Mouse (Mus musculus) skeletal muscle tissue, adult 2 months (tissue): ENCODE measurements around the gene Aqp3.
"Not testable (repeated sequence)": the region's sequence is repeated elsewhere in the genome, so short reads cannot be mapped to it uniquely, and the experiment has no call there.

Experiments used
- DNase-seq: peaks from one replicate; pipeline ENCODE4 v3.0.0-alpha.2; 2012; ENCODE audit warnings: low read depth, low spot score

The Aqp3 gene

DNA sequence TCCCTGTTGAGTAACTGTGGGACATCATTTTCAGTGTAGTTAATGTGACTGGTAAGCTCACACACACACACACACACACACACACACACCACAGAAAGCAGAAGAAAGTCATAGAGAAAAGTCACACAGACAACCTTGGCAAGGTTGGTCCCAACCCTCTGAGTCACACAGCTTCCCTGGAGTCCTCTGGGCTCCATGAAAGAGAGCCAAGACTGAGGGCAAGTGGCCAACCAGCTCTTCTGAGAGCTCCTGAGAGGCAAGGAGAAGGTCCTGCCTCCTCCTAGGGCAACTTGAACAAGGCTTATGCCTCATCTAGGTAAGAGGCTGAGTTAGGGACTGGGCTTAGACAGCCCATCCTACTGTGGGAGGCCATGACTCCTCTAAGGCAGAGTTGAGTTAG lies 4.9 kb upstream of the Aqp3 start:
- no peak for DNase-seq

DNA sequence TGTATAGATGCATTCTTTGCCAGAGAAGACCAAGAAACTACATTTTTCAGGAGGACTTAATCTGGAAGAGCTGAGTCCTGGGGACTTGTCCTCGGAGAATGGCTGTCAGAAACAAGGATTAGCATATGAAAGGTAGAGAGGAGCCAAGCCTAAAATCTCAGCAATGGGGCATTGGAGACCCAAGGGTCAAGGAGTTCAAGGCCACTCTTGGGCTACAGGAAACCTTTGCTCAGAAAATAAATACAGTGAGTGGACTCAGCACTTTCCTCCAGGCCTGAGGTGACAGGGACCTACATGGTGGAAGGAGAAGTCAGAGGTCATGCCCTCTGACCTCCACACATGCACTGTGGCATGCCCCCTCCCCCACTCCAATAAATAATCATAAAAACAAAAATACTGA lies 3.0 kb upstream of the Aqp3 start:
- DNase-seq: no peak

DNA sequence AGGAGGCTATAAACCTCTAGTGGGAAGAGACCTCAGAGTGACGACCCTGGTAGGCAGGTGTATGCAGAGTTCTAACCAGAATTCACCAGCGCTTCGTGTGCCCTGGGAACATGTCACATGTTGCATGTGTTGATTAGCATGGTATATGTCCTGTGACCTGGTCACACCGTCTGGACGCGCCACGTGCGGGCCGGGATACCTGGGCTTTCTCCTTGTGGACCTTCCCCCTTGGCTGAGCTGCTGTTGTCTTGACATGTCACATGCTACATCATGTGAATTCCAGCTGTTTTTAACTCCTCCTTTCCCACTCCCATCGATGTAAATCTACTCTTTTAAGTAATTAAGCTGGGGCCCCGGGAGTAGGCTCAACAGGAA lies 581 bp upstream of the Aqp3 start:
- no peak for DNase-seq

DNA sequence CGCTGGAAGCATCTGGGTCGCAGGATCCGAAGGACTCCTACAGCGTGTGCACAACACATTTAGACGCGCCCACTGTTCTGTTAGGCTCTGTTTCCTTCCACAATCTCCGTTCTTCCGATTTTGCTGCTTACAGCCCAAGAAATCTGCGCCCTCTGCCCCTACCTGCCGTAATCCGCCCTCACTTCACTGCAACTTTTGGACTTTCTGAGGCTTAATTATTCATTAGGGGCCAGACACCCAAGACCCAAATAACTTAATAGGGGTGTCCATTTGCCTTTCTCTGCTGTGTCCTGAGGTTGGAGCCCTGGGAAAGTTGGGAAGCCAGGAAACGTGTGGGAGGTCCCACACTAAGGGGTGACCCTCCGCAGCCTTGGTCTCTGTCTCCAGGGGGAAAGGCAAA lies 602 bp downstream of the Aqp3 start:
- DNase-seq: no peak

DNA sequence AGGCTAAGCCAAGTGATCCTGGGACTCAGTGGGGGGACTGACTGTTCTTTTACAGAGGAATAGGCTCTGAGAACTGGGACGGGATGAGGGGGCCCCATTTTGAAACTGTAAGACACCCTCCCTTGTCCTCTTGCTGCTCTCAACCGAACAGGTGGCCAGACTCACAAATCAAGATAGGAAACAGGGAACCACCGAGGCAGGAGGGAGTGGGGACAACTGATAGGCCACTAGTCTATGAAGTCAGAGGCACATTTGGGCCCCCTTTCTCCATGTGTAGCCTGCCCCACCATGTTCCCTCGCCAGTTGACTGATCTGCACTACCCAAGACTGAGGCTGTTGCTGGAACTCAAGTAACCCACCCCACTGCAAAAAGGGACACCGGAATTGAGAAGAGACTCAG lies 1.2 kb downstream of the Aqp3 start:
- no peak for DNase-seq

DNA sequence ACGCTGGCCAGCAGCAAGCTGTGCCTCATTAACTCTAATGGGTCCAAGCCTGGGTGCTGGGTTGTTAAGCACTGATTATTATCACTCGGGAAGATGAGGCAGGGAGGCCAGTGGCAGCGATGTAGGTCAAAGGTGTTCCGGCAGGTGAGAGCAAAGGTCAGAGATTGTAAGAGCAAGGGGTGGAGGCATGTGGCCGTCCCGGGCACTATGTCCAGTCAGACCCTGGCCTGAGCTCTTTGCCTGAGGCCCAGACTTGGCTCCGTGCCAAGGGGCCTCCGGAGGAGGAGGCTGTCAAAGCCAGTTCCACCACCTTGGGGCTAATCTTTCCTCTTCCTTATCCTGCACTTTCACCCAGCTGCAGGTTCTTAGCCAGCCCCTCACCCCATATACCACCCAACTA lies 1.8 kb downstream of the Aqp3 start:
- no peak for DNase-seq

DNA sequence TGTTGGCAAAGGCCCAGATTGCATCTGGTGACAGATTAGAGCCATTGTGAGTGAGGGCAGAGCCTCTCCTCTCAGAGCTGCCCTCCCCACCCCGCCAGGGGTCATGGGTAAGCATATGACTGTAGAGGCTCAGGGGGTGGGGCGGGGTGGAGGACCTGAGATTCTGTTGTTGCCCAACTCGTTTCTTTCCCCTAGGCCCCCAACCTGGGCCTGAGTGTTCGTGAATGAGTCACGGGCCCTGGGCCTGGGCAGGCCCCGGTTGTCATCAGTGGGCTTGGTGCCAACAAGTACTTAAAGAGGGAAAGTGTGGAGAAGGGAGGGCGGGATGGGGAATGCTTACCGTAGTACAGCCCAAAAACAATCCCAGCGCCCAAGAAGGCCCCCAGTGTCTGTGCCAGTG lies 3.6 kb downstream of the Aqp3 start:
- no peak for DNase-seq

DNA sequence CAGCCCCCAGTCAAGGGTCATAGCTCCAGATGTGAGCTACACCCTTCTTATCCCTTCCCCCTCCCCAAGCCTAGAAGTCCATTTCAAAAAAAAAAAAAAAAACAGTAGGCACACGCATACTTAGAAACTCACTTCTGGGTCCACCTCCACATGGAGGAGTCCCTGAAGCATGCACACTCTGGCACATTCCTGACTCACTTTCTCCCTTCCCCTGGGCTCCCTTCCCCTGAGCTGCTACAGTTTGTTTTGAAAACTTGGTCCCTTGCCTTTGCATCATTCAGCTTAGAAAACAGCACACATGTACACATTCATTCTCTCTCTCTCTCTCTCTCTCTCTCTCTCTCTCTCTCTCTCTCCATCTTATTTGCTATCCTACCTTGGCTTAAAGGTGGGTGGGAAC lies 5.0 kb downstream of the Aqp3 start:
- DNase-seq: no peak

DNA sequence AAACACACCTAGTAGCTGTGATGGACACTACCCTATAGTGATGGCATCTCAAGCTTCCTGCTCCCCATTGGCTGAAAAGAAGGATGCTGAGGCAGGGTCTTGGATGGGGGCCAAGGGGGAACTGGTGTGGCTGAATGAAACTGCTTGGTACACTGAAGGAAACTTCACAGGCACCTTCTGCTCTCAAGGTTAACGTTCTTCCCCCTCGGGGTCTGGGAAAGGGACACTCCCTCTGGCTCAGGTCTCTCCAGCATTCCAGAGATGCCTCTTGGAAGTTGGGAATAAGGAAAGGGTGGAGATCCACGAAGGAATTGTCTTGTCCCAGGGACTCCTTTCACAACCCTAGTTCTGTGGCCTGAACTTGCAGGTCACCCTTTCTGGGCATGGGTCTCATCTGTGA lies 6.6 kb downstream of the Aqp3 start:
- DNase-seq: no peak

DNA sequence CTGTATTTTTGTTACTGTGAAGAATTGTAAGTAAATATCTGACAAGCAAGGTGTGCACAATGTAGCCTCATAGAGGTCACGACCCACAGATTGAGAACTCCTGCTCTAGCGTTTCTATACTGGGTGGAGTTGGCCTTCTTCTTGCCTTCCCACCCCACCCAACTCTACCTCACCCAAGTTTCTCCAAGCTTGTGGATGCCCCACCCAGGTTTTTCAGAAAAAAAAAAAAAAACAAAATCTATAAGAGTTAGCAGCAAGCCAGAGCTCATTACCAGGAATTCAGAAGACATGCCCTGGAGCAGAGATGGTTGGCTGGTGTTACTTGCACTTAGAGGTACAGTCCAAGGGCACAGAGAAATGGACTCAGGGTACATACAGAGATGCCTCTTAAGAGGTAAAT lies 8.3 kb downstream of the Aqp3 start:
- no peak for DNase-seq

DNA sequence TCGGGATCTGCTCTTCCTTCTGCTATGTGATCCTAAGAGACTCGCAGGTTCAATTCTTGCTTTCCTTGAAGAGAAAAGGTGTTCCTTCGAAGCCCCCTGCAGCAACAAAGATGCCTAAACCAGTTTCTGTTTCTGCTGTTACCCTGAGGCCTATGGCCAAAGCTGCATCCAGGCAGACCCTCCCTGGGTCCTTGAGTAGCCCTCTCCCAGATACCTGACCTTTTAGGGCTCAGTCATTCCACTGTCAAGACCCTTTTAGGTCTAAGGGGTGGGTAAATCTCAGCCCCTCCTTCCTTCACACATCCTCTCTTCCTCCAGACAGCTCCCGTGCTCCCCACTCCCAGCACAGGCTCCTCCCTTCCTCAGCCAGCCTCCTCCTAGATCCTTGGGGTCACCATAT lies 8.8 kb downstream of the Aqp3 start:
- DNase-seq: no peak

DNA sequence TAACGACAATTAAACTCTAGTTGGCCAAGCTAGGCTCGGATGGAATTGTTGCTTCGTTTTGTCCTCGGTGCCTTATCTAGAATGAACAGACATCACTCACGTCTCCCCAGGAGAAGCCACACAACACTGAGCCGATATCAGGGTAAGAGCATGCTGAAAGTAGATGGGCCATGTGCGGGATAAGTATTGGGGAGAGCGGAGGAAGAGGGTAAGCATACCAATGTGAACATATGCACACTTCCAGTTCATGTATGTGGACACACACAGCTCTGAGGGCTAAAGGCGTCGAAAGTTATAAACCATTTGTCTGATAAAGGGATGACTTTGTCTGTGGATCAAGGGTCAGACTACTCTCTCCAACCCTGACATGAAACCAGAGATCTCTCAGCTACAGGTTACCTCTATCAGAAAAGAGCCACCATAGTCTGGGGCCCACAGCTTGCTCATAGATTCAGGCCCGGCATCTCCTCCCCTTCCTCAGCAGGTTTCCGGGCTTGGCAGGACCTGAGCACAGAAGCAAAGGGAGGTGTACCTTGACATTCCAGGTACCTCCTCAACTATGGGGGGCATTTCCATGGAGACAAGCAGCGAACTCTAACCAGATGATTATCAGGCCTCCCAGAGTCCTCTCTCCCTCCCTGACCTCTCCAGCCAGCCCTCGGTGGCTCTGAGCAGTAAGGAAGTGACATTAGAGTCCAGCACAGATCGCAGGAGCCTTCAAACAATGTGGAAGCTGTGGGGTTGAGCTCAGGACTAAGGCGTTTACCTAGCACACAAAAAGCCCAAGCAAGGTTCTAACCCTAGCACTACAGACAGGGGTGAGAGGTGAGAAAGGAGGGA lies 10.3 kb downstream of the Aqp3 start:
- no peak for DNase-seq

DNA sequence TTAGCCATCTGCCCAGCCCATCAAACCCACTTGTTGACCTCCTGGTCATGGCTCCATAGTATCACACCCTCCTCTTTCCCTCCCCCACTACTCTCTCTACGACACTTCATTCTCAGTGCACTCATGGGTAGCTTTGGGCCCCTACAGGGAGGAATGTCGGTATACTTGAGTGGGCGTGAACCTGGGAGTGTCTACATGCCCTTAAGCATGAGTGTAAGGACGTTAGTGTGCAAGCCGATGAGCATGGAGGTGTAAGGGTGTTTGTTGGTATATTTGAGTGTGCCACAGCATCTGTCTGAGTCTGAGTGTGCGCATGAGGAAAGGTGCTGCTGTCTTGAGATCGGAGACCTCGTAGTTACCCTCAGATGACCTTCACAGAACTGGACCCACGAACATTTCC lies 11.0 kb downstream of the Aqp3 start:
- DNase-seq: no peak

DNA sequence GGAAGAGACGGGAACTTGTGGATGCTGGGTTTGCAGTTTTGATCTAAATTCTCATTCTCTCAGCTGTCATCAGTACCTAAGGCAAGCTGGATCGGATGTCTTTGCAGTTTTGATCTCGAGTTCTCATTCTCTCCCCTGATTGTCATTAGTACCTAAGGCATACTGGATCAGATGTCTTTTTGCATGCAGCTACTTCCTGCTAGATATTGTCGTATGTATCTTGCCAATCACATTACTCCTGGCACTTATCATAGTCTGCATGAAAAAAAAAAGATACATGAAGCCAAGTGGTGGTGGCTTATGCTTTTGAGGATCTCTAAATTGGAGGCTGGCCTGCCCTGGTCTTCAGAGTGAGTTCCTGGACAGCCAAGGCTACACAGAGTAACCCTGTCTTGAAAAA lies 13.2 kb downstream of the Aqp3 start:
- no peak for DNase-seq

DNA sequence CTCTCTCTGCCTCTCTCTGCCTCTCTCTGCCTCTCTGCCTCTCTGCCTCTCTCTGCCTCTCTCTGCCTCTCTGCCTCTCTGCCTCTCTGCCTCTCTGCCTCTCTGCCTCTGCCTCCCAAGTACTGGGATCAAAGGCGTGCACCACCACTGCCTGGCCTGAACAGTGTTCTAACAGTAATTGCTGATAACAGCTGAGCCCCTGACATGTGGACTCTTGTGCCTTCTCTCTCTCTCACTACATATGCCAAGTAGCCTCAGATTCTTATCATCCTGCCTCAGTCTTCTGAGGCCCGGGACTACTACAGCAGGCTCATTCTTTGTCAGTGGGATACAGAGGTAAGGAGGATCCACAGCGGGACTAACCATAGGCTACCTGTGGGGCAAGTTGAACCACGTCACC lies 15.2 kb downstream of the Aqp3 start:
- DNase-seq: not testable (repeated sequence)

DNA sequence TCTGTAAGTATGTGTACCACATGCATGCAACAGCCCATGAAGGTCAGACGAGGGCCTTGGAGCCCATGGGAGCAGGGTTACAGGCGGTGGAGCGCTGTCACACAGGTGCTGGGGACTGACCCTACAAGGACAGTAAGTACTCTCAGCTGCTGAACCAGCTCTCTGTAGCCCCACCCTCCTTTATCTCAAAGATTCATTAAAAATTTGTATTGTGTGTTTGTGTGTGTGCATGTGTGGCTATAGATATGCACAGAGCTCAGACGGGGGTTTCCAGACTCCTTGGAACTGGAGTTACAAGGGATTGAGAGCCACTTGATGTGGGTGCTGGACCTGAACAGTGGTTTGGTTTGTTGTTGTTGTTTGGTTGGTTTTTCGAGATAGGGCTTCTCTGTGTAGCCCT lies 16.2 kb downstream of the Aqp3 start:
- DNase-seq: no peak

DNA sequence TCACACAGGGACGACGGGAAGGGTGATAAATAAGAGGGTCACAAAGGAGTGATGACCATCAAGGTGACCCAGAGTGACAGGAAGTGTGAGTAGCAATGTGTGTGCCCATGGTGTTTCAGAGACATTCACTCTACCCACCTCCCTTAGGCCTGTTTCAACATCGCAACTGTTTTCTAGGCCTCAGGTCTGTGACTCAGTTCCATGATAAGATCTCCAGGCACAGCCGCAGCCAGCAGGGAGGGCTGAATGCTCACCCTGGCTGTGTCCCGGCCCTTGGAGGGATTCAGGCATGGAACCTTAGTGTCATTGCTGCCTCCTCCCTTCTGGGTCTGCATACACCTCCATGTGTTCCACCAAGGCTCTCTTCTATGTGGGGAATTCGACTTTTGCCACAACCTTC lies 19.3 kb downstream of the Aqp3 start:
- no peak for DNase-seq

DNA sequence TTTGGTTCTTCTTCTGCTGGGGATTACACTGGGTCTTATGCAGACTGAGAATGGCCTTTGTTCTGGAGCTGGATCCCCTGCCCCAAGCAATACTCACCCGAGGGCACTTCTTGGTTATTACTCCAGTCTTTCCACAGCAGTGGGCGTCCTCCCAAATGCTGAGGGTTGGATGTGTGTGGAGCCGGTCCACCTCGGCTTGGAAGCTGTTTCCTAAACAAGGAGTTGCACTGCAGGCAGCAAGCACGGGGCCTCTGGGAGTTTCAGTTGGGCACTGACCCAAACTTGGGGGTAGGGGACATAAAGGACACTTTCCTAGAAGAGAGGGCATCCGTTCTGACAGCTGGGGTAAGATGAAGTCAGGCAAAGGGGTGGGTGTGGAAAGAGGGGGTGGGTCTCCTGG lies 23.5 kb downstream of the Aqp3 start:
- DNase-seq: no peak

DNA sequence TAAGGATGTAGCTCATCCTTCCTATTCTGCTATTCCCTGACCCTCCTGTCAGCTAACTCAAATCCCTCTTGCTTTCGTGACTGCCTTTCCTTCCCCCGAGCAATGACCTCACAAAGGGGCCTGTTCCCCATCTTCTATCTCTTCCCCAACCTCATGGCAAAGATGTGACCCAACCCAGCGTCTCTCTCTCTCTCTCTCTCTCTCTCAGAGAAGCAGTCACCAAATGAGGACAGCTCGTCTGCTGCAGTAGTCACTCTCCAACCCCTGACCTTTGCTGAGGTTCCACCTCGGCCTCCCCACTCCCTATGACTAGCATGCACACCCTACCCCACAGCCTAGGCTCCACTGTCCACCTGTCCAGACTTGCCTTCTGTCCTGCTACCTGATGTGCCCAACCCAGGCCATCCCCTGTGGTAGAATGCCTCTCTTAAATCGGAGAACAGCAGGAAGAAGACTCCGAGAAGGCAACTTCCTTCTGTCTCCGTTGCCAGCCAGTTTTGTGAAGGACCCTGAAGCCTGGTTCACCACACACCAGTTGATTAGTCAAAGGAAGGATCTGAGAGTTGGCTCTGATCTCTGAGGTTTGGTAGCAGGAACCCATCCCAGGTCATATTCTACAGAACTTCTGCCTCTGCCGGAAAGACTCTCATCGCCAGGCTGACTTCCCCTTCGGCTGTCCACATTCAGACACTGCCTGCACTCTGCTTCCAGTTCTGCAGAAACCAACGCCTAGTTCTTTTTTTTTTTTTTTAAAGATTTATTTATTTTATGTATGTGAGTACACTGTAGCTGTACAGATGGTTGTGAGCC lies 24.8 kb downstream of the Aqp3 start:
- DNase-seq: peak; percentile 21

DNA sequence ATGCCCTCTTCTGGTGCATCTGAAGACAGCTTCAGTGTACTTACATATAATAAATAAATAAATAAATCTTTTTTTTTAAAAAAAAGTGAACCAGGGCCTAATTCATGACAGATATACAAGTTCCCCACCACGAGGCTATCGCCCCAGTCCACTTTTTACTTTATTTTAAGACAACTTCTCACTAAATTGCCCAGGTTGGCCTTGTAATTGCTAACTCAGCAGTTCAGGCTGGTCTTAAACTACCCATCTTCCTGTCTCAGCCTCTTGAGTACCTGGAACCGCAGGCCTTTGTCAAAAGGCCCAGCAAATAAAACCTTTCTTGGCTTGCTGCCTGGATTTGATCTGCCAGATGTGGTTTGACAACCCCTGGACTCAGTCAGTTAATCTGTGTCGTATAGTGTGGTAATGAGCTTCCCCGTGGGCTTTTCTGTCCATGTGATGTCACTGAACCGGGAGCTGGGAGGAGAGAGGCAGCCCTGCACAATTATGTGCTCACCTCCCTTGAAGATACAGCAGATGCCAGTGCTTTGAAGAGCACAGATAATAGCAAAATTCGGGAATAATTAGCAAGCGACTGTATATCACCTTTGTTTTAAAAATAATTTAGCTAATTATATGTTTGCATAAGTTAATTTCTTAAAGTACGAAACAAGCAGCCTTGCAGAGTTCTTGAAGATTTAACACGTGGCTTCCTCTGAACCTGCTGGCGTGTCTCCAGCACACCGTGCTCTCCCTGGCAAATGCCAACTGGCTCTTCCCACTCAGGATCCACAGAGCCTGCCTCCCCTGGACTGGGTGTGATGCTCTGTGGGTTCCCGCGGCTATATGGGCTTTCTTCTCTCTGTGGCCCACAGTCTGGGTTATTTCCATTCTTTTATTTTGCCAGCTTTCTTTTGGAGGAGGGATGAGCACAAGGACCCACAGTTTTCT lies 26.2 kb downstream of the Aqp3 start:
- no peak for DNase-seq

DNA sequence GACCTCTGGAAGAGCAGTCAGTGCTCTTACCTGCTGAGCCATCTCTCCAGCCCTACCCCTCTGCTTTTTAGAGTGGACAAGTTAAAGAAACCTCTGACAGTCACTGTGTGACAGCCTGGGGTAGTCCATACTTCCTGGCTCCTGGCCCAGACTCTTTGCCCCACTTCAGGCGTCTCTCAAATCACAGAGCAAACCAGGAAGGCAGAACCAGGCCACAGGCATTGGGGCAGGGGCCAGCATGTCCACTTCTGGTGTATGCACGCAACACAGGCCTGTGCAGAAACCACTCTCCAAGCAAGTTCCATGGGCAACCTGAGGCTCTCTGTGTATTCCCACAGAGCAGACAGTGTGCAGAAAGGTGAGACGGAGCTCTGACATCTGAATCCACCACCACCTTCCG lies 32.8 kb downstream of the Aqp3 start:
- no peak for DNase-seq
